In the genomic region with DNA sequence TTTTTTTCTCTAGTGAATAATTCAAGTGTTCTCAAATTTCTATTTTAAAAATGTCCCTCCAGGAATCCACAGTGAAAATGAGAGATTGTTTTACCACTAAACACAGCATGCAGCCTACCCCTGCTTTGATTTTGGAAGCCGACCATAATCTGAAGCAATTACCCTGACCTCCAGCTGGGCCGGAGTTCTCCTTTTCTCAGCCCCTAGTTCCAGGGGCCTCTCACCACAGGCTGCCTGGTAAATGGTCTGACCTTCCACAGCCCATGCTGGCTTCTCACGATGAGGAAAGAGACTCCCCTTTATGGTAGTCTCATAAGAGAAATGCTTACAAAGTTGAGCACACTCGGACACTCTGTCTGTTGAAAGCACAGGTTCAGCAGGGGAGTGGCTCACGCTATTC, we compare ENCODE assay signal across 31 mouse cellular contexts.
A peak's percentile ranks its signal among the peaks of the same experiment; 100 is the strongest.
DNase-seq lines count a peak whose midpoint lies in the region; ATAC-seq lines count a peak whose summit lies in the region.
"Had no signal": no experiment of that assay in that cellular context is flagged by ENCODE, and none has a peak within 500 bp of the region (broad histone marks: within the 10 kb centered on the region; RNA-seq: fewer than 3 reads in every experiment).

No protein-coding gene starts in this region.

- H3K4me2 ChIP-seq in embryonic facial prominence, embryonic 14.5 days (ENCODE audit: low read depth, low read length) = no peak overlapping the region
- 0 out of 2 replicates have a peak overlapping the region, but pooled peaks have one; percentile 15 for H3K4me2 ChIP-seq in limb, embryonic 12.5 days
- no peak overlapping the region for H3K4me2 ChIP-seq in midbrain, embryonic 16.5 days (ENCODE audit: low read length)
- H3K4me2 ChIP-seq: heart, embryonic 15.5 days; hindbrain, embryonic 13.5 days; liver, embryonic 15.5 days; lung, embryonic 15.5 days; midbrain, embryonic 15.5 days; neural tube, embryonic 12.5 days had no signal

- DNase-seq in embryo, embryonic 10.5 days (ENCODE audit: low spot score) = peak; percentile 15
- no peak for DNase-seq in embryo, embryonic 10 days (ENCODE audit: low spot score)
- DNase-seq in embryonic facial prominence, embryonic 14.5 days (ENCODE audit: low spot score) = peak; percentile 62
- DNase-seq in right cerebral cortex, postnatal 10 days (ENCODE audit: low spot score in 2 of 2) = no peak
- no peak for DNase-seq in MN1 (ENCODE audit: low spot score)
- DNase-seq: adrenal gland, postnatal 10 days; cerebellum, adult 11-12 months; cerebellum, adult 9-11 months; gastrocnemius, postnatal 14 days; heart, adult 11 months; kidney, adult 9 months; kidney, postnatal 10 days; layer of hippocampus, postnatal 36 days; left cerebral cortex, postnatal 4 days; lung, postnatal 36 days; thymus, adult 2 months; thymus, postnatal 4 days had no signal

- no peak overlapping the region for H3K9ac ChIP-seq in embryonic facial prominence, embryonic 14.5 days (ENCODE audit: low read depth, low read length)
- H3K9ac ChIP-seq in limb, embryonic 12.5 days (replicated peaks) = no peak overlapping the region
- H3K9ac ChIP-seq in midbrain, embryonic 16.5 days (ENCODE audit: low read depth, low read length) = no peak overlapping the region
- H3K9ac ChIP-seq: heart, embryonic 15.5 days; hindbrain, embryonic 13.5 days; liver, embryonic 15.5 days; lung, embryonic 15.5 days; midbrain, embryonic 15.5 days; neural tube, embryonic 12.5 days had no signal

- H3K27ac ChIP-seq in embryonic facial prominence, embryonic 14.5 days (replicated peaks; ENCODE audit: low read depth, low read length) = no peak overlapping the region
- H3K27ac ChIP-seq in limb, embryonic 12.5 days = peak overlapping the region; percentile 37; the same call in 1 of the 2 replicates
- no peak overlapping the region for H3K27ac ChIP-seq in midbrain, embryonic 16.5 days (ENCODE audit: low read length)
- H3K27ac ChIP-seq: heart, embryonic 10.5 days; heart, embryonic 15.5 days; hindbrain, embryonic 13.5 days; liver, embryonic 15.5 days; lung, embryonic 15.5 days; midbrain, embryonic 15.5 days; neural tube, embryonic 12.5 days had no signal

- no peaks in the 10 kb centered on the region for H3K36me3 ChIP-seq in embryonic facial prominence, embryonic 14.5 days (ENCODE audit: control insufficient read depth, insufficient read depth, low read length)
- H3K36me3 ChIP-seq in limb, embryonic 12.5 days = no peaks in the 10 kb centered on the region
- no peaks in the 10 kb centered on the region for H3K36me3 ChIP-seq in midbrain, embryonic 16.5 days (ENCODE audit: control insufficient read depth, insufficient read depth, low read length)
- H3K36me3 ChIP-seq: heart, embryonic 10.5 days; heart, embryonic 15.5 days; hindbrain, embryonic 13.5 days; liver, embryonic 15.5 days; lung, embryonic 15.5 days; midbrain, embryonic 15.5 days; neural tube, embryonic 12.5 days had no signal

- H3K27me3 ChIP-seq in embryonic facial prominence, embryonic 14.5 days (replicated peaks; ENCODE audit: control insufficient read depth, insufficient read depth, low read length) = no peaks in the 10 kb centered on the region
- no peaks in the 10 kb centered on the region for H3K27me3 ChIP-seq in limb, embryonic 12.5 days
- no peaks in the 10 kb centered on the region for H3K27me3 ChIP-seq in midbrain, embryonic 16.5 days (ENCODE audit: control insufficient read depth, insufficient read depth, low read depth, low read length)
- H3K27me3 ChIP-seq: CH12.LX; heart, embryonic 15.5 days; hindbrain, embryonic 13.5 days; liver, embryonic 15.5 days; lung, embryonic 15.5 days; midbrain, embryonic 15.5 days; neural tube, embryonic 12.5 days; Patski had no signal

- no peaks in the 10 kb centered on the region for H3K9me3 ChIP-seq in embryonic facial prominence, embryonic 14.5 days (ENCODE audit: control insufficient read depth, low read length)
- H3K9me3 ChIP-seq in limb, embryonic 12.5 days = no peaks in the 10 kb centered on the region
- no peaks in the 10 kb centered on the region for H3K9me3 ChIP-seq in midbrain, embryonic 16.5 days (replicated peaks; ENCODE audit: control insufficient read depth, low read length, poor library complexity, severe bottlenecking)
- H3K9me3 ChIP-seq: heart, embryonic 10.5 days; heart, embryonic 15.5 days; hindbrain, embryonic 13.5 days; liver, embryonic 15.5 days; lung, embryonic 15.5 days; midbrain, embryonic 15.5 days; neural tube, embryonic 12.5 days had no signal

- WGBS in embryonic facial prominence, embryonic 14.5 days = 26% methylated on average over 5 of the region's 5 CpGs
- WGBS in limb, embryonic 12.5 days = 21% methylated on average over 5 of the region's 5 CpGs
- 34% methylated on average over 5 of the region's 5 CpGs for WGBS in midbrain, embryonic 16.5 days

- peaks cover 7% of the 10 kb centered on the region; the same call in 1 of the 2 replicates for H3K4me1 ChIP-seq in embryonic facial prominence, embryonic 14.5 days (ENCODE audit: control insufficient read depth, insufficient read depth, low read length)
- peaks cover 12% of the 10 kb centered on the region for H3K4me1 ChIP-seq in limb, embryonic 12.5 days (replicated peaks)
- no peaks in the 10 kb centered on the region for H3K4me1 ChIP-seq in midbrain, embryonic 16.5 days (ENCODE audit: control insufficient read depth, insufficient read depth, low read length)
- H3K4me1 ChIP-seq: heart, embryonic 10.5 days; heart, embryonic 15.5 days; hindbrain, embryonic 13.5 days; liver, embryonic 15.5 days; lung, embryonic 15.5 days; midbrain, embryonic 15.5 days; neural tube, embryonic 12.5 days had no signal

- H3K4me3 ChIP-seq in embryonic facial prominence, embryonic 14.5 days (ENCODE audit: low read depth, low read length) = no peak overlapping the region
- no peak overlapping the region for H3K4me3 ChIP-seq in limb, embryonic 12.5 days (replicated peaks)
- H3K4me3 ChIP-seq in midbrain, embryonic 16.5 days (ENCODE audit: low read depth, low read length) = no peak overlapping the region
- H3K4me3 ChIP-seq: heart, embryonic 10.5 days; heart, embryonic 15.5 days; hindbrain, embryonic 13.5 days; liver, embryonic 15.5 days; lung, embryonic 15.5 days; midbrain, embryonic 15.5 days; myocyte; neural tube, embryonic 12.5 days had no signal

- ATAC-seq in embryonic facial prominence, embryonic 14.5 days (ENCODE audit: low read depth) = 0 out of 2 replicates have a peak, but pooled peaks have one; percentile 30
- ATAC-seq in limb, embryonic 12.5 days (ENCODE audit: insufficient number of reproducible peaks, insufficient read depth, low FRiP score, low TSS enrichment, low read depth) = no peak
- no peak for ATAC-seq in midbrain, embryonic 16.5 days
- ATAC-seq: forebrain, embryonic 14.5 days; intestine, postnatal 0 days; midbrain, embryonic 15.5 days; Patski had no signal

Comparison
In these comparisons a context has a peak if more than half of its experiments do, and no peak if none do; other contexts are left out.
1. DNase-seq: peak in embryo, embryonic 10.5 days (single experiment) and embryonic facial prominence, embryonic 14.5 days (single experiment); none in embryo, embryonic 10 days (single experiment), right cerebral cortex, postnatal 10 days (0 of 2) and MN1 (single experiment).